Mouse (Mus musculus) right cerebral cortex, postnatal 14 days (tissue): ENCODE results near the gene Zfp9.

Experiments used
- DNase-seq: peaks from one replicate; pipeline ENCODE4 v3.0.0; 2022

Zfp9 gene

GRCm38 (mm10) chr6:118478957-118479708, at the start of gene Zfp9:
Gene Zfp9 (minus strand): TSS chr6:118479320.
- peak; percentile 77 for DNase-seq

DNA sequence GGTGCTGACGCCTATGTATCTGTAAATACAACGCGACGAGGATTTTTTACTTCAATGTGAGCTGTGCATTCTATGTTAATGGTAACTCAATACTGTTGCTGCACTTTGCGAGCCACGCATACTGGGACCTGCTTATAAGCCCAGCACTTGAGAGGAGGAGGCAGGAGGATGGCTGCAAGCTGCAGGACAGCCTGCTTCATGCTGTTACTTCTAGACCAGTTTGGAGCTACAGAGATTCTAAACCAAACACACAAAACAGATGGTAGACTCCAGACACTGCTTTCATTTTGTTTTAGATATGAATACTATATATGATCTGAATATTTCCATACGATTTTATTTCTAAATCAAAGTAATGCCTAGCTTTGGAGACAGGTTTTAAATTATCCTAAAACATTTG, 41.5 kb upstream of the Zfp9 start:
- no peak for DNase-seq

- DNase-seq = no peak
These were observed 34.4 kb upstream of the Zfp9 start for GRCm38 (mm10) chr6:118513335-118514012.

- DNase-seq = no peak
These were observed 19.9 kb upstream of the Zfp9 start for GRCm38 (mm10) chr6:118499010-118499409.

DNA sequence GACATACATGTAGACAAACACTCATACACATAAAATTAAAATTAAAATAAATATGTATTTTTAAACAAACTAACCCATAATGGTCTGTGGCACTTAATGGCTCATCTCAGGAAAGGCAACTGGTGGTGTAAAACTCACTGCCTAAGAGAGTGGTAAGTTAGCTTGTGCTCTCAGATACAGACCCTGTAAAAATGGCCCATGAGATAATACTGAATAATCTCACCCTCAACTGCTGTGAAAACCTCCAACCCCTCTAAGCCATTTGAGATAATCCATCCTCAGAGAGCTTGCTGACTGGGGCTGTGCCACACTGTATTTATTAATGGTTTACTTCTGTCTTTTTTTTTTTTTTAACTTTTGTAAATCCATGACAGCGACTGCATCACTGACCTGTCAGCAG, 3.0 kb upstream of the Zfp9 start:
- DNase-seq = no peak

DNA sequence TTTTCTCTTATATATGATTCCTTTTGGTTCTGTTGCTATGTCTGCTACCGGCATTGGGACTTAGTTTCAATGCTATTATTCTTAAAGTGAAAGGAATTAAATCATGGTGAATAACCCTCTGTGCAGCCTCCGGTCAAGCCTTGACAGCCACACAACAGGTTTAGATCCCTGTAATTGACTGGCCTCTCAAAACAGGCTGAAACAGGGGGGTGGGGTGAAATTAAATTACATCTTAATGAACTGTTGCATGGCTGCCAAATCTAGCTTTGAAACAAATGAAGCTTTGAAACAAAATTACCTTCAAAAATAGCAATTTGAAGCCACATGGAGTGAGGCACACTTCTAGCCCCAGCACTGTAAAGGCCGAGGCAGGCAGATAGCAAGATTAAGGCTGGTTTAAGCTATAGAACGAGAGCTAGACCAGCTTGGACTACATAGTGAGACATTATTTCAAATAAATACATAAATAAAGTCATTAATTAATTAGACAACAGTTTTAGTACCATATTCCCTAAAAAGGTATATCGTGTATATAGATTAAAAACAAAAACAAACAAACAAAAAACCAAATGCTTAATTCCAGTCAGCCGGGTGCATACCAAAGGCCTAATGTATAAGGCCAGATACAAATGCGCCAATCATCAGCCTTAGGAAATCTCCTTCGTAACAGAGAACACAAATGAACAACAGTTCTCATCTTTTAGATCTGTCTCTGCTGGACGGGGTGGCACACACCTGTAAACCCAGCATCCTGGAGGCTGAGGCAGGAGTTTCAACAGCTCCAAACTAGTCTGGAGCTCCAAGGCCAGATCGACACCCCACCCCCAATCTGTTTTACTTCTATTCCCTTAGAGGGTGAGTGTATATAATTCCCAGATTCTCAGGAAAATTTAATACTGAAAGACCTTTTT, 990 bp downstream of the Zfp9 start:
- DNase-seq = no peak

GRCm38 (mm10) chr6:118462069-118462705, 16.9 kb downstream of the Zfp9 start:
- DNase-seq = no peak

DNA sequence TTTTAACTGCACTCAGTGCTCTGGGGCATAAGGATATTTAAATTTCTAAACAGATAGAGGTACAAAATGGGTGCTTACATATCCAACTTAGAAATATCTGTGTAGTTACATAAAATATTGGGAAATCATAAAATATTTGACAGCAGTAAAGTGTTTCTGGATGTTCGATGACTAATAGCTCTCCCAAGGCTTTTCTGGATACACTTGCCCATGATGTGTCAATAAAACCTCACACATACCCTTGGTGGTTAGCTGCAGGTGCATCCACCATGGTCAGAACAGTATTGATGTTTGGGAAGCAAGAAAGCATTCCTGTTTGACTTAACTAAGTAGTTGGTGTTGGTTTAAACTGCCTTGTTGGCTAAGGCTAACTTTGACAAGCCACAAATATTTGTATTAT, 21.4 kb downstream of the Zfp9 start:
- DNase-seq = no peak

DNA sequence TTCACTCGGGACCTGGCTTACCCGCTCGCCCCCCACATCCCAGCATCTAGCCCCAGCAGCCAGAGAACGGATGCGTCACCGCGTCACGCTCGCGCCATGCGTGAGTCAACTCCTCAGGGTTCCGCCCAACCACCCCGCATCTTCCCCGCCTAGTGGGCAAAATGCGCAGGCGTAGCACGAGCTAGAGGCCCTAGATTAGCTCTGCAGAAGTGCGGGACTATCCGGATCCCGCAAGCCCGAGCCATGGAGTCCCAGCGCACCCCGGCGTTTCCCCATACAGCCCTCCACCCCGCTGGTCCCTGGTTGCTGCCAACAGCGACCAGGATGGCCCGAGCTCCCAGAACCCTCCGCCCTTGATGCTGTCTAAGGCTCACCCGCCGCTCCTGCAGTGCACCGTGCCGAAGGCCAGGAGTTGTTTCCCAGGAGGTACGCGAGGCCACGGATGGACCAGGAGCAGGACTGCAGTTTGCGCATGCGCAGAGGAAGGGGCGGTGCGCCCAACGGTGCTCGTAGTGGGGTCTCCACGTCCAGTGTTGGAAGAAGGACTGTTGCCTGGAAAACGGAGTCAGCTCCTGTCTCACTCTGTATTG, 24.0 kb downstream of the Zfp9 start, which contains the start of gene Zfp248:
Zfp248 (minus strand) TSS at position 487 of the 590 bp plus-strand sequence.
- peak; percentile 95 for DNase-seq

- no peak for DNase-seq
These were observed 24.7 kb downstream of the Zfp9 start for GRCm38 (mm10) chr6:118454452-118454851.

DNA sequence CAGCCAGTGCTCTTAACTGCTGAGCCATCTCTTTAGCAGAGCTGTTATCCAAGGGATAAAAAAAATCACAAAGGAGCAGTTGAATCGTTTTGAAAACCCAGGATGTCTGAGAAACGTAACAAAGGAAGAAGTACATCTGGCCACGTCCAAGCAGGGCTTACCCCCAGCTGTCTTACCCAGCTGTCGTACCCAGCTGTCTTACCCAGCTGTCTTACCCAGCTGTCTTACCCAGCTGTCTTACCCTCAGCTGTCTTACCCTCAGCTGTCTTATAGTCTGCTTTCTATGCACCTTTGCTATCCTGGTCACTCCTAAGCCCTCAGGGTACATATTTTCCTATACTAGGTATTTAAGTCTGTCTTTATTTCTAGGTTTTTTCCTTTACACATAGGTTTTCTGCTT, 47.6 kb downstream of the Zfp9 start:
- DNase-seq = no peak

DNA sequence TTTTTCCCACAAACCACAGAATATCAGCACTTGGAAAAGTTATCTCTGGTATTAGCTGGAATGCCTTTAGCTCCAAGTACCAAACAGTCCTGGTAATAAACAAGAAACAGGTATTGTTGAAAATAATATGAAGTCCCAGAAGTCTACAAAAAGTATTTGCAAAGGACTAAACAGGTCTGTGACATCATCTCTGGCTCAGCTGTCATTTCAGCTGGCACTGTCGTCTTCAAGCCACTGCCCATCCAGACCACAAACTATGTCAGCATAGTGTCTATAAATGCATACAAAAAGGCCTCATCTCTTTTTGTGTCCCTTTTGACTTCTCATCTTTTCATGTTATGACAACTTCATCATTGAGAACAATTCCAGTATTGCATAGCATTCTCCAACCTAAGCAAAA, 52.5 kb downstream of the Zfp9 start:
- no peak for DNase-seq

DNA sequence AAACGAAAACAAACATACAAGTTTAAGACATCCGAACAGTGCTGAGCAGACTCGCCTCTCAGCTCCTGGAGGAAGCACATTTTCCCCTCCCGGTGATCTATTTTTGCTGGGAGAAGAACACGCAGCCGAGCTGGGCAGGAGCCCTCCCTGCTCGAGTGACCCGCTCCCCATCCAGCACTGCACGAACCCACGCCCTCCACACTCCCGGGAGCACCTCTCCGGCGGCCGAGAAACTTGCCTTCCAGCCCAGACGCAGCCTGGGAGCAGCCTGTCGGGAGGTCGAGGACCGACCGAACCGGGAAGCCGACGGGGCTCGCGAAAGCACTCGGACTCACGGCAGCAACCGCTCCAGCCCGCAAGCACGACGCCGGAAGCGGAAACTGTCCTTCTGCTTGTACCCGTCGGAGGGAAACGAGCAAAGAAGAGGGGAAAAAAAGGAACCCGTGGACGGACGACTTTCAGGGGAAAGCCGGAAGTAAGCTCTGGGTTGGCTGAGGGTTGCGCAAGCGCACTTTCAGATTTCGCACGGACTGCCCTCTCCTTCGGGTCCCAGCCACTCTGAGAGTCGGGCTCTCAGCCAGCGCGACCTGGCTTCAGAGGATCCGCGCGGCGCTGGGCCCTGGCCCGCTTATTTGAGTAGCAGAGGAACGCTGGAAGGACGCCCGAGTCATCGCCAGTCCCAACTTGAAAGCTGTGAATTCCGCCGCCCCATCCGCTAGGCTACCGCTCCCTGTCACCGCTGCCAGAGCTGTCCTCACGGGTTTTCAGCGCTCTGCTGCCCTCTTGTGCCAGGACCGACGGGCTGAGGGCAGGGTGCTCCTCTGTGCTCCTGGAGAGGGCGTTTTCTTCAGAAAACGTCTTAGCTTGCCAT, 59.8 kb downstream of the Zfp9 start, which contains the start of gene Bms1:
Bms1 (minus strand) TSS at position 425 of the 871 bp plus-strand sequence.
- DNase-seq = peak; percentile 94
